Mouse (Mus musculus): ENCODE data around the gene Mrps15.

Mrps15 gene
- long read RNA-seq, experiment 1, transcript Mrps15-201 (8 exons, 937 nt): major isoform, 97 of 113 reads
- long read RNA-seq, experiment 1, partial matches to known transcripts: 9 of 113 reads
- long read RNA-seq, experiment 1, other reads (novel, unspliced or antisense): 5 of 113 reads
- long read RNA-seq, experiment 2, transcript Mrps15-201 (8 exons, 937 nt): major isoform, 121 of 140 reads
- long read RNA-seq, experiment 2, partial matches to known transcripts: 10 of 140 reads
- long read RNA-seq, experiment 2, other reads (novel, unspliced or antisense): 4 of 140 reads

DNA sequence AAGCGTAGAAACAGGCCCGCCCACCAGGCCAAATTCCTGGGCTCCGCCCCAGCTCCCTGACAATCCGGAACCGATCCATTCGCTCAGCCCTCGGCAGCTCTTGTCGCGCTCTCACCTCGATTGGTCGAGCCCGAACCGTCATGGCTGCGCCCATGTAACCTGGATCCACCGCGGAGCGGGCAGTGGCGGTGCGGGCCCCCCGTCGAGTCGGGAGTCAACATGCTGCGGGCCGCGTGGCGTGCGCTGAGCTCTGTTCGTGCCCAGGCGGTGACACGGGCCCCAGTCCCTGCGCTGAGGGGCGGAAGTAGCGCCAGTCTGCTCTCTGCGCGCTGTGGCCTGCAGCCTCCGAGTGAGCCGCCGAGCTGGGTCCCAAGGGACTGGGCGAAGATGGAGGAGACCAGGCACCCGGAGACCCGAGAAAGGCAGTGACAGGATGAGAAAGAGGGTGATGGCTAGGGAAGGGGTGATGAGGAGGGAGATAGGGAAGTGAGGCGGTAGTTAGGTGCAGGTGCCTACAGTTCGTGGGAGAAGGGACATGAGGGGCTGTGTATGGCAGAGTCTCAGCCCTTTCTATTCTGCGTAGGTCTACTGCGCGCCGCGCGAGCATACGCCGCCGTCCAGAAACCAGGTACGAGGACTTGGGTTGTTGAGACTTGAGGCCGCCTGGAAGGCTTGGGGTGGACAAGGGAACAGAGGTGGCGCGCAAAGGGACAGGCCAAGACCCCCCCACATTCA is at the start of gene Mrps15:
TSS of gene Mrps15 (plus strand) at position 75 of the 735 bp plus-strand sequence.
- intact Hi-C loops (cut with DNase I): no loop called here

DNA sequence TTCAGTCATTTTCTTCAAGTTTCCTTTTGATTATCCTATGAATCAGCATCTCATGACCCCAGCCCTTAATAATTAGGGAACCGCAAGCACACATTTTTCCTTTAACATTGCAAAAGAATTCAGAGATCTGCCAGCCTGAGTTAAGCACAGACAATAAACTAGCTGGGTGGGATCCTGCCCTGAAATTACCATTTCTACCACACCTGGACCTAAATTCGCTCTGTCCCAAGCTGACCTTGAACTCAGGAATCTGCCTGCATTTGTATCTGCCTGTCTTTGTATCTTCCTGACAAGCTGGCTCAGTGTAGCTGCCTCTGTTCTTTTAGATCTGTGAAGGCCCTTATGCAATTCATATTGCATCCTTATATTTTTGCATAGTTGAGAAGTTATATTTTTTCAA is 48.9 kb upstream of the Mrps15 start:
- intact Hi-C loops (cut with DNase I): no loop called here

DNA sequence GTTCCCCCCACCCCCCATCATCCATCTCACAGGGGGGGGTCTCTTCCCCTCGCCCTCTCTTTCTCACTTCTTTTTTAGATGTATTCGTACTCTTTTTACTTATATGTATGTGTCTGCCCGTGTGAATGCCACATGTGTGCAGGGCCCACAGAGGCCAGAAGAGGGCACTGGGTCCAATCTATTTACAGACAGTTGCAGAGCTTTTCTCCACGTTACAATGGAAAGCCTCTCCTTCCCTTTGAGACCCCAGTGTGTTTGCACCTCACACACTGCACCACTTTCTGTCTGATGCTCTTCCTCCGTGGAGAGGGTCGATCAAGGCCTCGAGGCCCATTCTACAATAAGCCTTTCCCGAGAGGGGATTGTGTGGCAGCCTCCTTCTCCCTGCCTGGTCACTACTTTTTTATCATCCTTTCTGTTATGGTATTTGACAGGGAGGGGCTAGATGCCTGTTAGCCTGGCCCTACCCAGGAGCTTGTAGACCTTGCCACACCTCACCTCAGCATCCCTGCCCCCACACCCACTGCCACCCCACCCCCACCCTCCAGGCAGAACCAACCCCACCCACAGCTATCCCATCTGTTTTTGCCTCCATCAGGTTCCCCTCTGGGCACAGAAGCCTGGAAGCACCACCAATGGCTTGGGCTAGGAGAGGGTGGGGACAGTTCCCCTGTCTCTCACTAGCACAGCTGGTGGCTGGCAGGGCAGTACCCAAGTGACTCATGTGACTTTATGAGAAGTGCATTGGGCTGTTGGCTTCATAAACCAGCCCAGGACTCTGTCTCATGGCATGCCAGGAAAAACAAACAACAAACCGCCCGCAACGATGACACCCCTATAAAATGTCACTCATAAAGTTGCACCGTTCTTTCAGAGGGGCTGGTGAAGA is 45.2 kb upstream of the Mrps15 start:
- intact Hi-C loops (cut with DNase I): no loop called here

- intact Hi-C loops (cut with DNase I): no loop called here
These were observed 28.9 kb upstream of the Mrps15 start for GRCm38 (mm10) chr4:126017676-126018332.

GRCm38 (mm10) chr4:126018966-126019538 is 27.7 kb upstream of the Mrps15 start:
- intact Hi-C loops (cut with DNase I): no loop called here

DNA sequence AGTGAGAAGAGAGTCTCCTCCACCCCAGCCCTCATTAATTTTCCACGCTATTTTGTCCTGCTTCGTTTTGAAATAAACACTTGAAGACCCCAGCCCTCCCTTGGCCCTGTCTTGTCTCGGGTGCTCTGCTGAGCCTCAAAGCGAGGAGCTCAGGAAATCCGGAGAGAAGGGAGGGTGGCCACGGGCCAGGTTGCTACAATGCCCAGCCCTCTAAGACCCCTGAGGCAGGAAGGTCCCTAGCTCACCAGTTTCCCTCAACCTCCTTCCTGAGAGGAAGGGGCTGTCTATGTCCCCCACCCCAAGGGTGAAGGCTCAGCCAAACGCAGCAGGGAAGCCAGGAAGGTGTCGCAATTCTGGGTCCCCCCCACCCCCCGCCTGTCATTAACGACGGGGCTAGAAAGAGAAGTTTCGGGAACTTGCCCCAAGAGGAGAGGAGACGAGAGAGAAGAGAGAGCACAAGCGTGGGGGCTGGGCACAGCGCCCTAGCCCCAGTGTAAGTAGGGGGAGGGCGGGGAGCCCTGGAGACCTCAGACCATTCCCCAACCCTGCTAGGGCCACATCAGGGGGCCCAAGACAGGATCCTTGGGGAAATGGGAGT is 22.3 kb upstream of the Mrps15 start, which contains the start of gene Csf3r:
TSS of gene Csf3r (plus strand) at position 248 of the 598 bp plus-strand sequence.
- intact Hi-C loops (cut with DNase I): no loop called here

- intact Hi-C loops (cut with DNase I): no loop called here
These were observed 20.9 kb upstream of the Mrps15 start for GRCm38 (mm10) chr4:126025801-126026200.

DNA sequence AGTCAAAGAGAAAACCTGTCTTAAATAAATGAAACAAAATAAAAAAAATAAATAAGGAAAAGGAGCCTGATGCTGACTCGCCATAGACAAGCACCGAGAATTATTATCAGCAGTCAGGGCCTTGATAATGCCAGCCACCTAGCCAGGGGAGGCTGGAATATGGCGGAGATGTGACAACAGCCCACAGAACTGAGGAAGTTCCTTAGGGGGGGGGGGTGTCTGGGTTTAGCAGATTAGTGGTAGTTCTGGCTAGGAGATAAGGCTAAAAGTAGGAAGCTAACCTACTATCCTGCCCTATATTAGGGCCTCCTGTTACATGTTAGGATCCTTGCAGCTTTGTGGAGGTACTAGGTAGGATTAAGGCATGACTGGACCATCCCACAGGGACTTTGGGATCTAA is 18.7 kb upstream of the Mrps15 start:
- intact Hi-C loops (cut with DNase I): no loop called here

DNA sequence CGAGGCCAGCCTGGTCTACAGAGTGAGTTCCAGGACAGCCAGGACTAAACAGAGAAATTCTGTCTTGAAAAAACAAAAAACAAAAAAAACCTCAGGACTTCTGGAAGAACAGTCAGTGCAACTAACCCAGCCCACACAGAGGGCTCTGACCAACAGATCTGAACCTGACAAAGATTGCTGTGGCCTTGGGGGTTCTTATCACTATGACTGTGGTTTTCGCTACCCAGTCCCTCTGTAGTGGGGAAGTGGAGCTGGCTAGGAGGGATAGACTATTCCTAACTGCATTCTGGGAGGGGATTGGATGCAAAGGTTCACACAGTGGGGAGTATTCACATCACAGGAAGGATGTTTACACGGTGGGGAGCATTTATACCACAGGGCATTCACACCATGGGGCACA is 17.7 kb upstream of the Mrps15 start:
- intact Hi-C loops (cut with DNase I): no loop called here

GRCm38 (mm10) chr4:126030705-126031104 is 16.0 kb upstream of the Mrps15 start:
- intact Hi-C loops (cut with DNase I): no loop called here

GRCm38 (mm10) chr4:126035413-126035812 is 11.3 kb upstream of the Mrps15 start:
- intact Hi-C loops (cut with DNase I): no loop called here

GRCm38 (mm10) chr4:126051617-126052016 is 4.9 kb downstream of the Mrps15 start:
- intact Hi-C loops (cut with DNase I): no loop called here

DNA sequence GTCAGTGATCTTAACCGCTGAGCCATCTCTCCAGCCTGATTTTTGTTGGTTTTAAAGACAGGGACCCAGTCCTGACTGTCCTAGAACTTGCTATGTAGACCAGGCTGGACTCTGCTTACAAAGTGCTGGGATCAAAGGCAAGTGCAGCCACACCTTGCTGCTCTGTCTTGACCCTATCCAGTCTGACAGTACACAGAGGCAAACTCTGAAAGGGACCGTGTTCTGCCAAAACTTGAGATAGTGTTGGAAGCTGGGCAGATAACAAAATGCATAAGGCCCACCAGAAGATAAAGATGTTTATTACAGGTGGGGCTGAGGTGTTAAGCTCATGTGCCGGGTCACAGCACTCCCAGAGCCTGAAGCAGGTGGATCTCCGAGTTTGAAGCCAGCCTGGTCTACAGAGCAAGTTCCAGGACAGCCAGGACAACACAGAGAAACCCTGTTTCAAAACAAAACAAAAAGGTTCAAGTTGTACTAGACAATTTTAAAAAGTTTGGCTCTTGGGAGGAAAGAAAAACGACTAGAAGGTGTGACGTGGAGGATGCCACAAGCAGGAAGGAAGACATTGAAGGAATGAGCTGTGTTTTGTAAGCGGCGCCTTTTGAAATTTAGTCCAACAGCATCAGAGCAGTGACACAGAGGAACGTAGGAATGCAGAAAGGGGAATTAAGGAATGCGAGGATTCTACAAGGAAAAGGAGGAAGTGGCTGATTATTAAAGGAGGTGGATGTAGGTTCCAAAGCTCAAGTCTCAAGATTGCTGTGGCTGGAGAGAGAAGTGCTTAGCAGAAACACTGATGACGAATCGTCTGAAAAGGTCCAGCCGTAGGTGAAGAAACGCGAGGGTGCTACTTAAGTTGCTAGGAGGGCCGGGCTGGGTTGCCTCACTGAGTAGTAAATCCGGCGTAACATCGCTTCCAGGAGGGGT is 10.7 kb downstream of the Mrps15 start:
- intact Hi-C loops (cut with DNase I): no loop called here

DNA sequence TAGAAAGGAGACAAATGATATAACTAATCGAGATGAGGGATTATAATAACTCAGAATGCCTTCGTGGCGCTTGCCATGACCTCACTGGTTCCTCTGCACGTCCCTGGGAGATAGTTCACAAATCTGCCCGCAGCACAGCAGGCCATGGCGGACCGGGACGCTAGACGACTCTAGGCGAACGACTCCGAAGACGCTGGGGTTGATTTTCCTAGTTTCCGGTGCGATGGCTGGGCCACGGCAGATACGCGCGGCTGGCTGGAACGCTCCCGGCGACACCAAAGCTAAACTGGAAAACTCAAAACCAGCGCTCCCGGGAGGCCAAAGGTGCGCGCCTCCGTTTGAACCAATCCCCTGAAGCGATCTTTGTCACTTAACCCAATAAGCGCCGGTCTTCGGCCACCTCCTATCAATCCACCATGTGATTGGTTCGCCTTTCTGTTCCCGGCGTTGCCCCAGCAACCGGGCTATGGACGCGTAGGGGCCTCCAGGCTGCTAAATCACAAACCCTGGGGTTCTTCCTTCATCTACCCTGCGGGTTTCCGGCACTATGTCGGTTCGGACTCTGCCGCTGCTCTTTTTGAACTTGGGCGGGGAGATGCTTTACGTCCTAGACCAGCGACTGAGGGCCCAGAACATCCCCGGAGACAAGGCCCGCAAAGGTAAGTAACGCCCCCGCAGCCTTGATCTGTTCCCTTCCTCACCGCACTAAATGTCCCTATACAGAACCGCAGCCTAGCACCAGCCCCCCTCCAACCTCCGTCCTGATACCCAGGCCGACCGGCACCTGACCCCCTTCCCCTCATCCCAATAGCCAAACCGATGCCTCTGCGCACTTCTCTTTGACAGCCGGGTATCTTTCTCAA is 11.6 kb downstream of the Mrps15 start, which contains the start of gene Oscp1:
TSS of gene Oscp1 (plus strand) at position 432 of the 863 bp plus-strand sequence.
- intact Hi-C loops (cut with DNase I): no loop called here

- intact Hi-C loops (cut with DNase I): no loop called here
These were observed 12.3 kb downstream of the Mrps15 start for GRCm38 (mm10) chr4:126058997-126059362.

DNA sequence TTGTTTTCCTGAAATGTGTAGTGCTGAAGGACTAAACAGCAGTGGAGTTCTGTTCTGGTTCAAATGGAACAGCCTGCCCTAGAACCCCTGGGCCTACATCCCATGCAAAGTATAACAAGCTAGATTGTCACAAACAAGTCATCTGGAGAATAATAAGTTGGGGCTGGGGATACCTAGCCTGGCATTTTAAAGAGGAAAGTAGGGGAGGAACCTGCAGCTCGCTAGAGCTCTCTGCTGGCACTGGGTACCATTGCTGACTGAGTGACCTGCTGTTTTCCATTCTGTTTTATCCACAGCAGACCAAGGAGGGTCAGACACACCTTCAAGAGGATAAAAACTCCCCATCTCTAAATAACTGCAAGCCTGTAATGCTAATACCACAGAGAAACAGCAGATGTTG is 16.1 kb downstream of the Mrps15 start:
- intact Hi-C loops (cut with DNase I): no loop called here

GRCm38 (mm10) chr4:126065241-126065640 is 18.5 kb downstream of the Mrps15 start:
- intact Hi-C loops (cut with DNase I): no loop called here

DNA sequence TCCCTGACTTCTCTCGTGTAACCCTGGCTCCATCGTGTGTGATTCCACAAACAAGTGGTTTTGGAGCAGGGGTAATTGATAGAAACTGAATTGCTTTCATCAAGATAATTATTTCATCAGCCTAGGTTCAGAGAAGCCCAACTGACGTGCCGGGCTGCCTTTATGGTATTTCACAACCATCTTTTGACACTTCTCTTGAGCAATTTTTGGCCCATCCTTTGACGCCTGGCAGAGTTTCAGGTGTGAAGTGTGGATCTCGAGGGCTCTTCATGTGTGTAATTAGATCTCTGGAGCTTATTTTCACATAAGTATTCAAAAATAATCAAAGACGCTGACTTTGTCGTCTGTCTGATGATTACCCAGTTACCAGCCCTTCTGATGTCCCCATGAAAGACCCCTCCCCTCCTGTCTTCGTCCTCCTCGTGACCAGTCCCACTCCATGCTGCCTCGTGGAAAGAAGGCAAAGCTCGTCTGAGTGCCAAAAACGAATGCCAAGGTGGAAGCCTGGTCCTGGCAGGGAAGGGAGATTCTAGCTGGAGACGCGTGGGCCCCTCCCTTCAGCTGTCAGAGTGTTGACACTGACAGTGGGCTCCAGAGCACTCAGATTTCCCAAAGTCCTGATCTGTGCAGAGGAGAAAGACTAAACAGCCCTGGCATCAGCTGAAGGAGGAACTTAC is 20.8 kb downstream of the Mrps15 start:
- intact Hi-C loops (cut with DNase I): no loop called here
